Mouse (Mus musculus): ENCODE data around the gene Pvr.
"Not testable (repeated sequence)": the region's sequence is repeated elsewhere in the genome, so short reads cannot be mapped to it uniquely, and the experiment has no call there.

Pvr gene

GRCm38 (mm10) chr7:19932877-19933809 lies 12.2 kb upstream of the Pvr start:
- peak; percentile 58 for DNase-seq (ENCODE audit: low spot score)

GRCm38 (mm10) chr7:19932133-19932876 lies 11.3 kb upstream of the Pvr start:
- no peak for DNase-seq (ENCODE audit: low spot score)

GRCm38 (mm10) chr7:19930481-19930880 lies 9.5 kb upstream of the Pvr start:
- not testable (repeated sequence) for DNase-seq (ENCODE audit: low spot score)

GRCm38 (mm10) chr7:19928486-19928885 lies 7.5 kb upstream of the Pvr start:
- no peak for DNase-seq (ENCODE audit: low spot score)

- no peak for DNase-seq (ENCODE audit: low spot score)
These were observed 6.0 kb upstream of the Pvr start for GRCm38 (mm10) chr7:19926849-19927480.

- DNase-seq (ENCODE audit: low spot score), result no peak
These were observed 4.4 kb upstream of the Pvr start for GRCm38 (mm10) chr7:19925376-19925775.

- no peak for DNase-seq (ENCODE audit: low spot score)
These were observed 2.8 kb upstream of the Pvr start for GRCm38 (mm10) chr7:19923797-19924196.

GRCm38 (mm10) chr7:19923354-19923753 lies 2.4 kb upstream of the Pvr start:
- no peak for DNase-seq (ENCODE audit: low spot score)

GRCm38 (mm10) chr7:19920166-19920505 lies 824 bp downstream of the Pvr start:
- DNase-seq (ENCODE audit: low spot score), result no peak

GRCm38 (mm10) chr7:19914558-19914957 lies 6.4 kb downstream of the Pvr start:
- DNase-seq (ENCODE audit: low spot score), result no peak

GRCm38 (mm10) chr7:19911695-19912524 lies 9.1 kb downstream of the Pvr start:
- no peak for DNase-seq (ENCODE audit: low spot score)

- no peak for DNase-seq (ENCODE audit: low spot score)
These were observed 9.7 kb downstream of the Pvr start for GRCm38 (mm10) chr7:19911292-19911658.

- peak; percentile 57 for DNase-seq (ENCODE audit: low spot score)
These were observed 10.3 kb downstream of the Pvr start for GRCm38 (mm10) chr7:19910421-19911291.

- peak; percentile 49 for DNase-seq (ENCODE audit: low spot score)
These were observed 31.1 kb downstream of the Pvr start for GRCm38 (mm10) chr7:19889881-19890280.

- no peak for DNase-seq (ENCODE audit: low spot score)
These were observed 33.1 kb downstream of the Pvr start, which contains the start of gene Ceacam19 for GRCm38 (mm10) chr7:19887849-19888248. Gene Ceacam19 (minus strand): TSS chr7:19887965.

- DNase-seq (ENCODE audit: low spot score), result no peak
These were observed 40.2 kb downstream of the Pvr start for GRCm38 (mm10) chr7:19880754-19881153.

GRCm38 (mm10) chr7:19876781-19877425 lies 44.1 kb downstream of the Pvr start:
- no peak for DNase-seq (ENCODE audit: low spot score)

GRCm38 (mm10) chr7:19875948-19876682 lies 44.8 kb downstream of the Pvr start:
- DNase-seq (ENCODE audit: low spot score), result no peak

- no peak for DNase-seq (ENCODE audit: low spot score)
These were observed 48.9 kb downstream of the Pvr start for GRCm38 (mm10) chr7:19871943-19872601.

All from testis, postnatal 14 days (tissue).